ENCODE assay signal across 26 mouse cellular contexts in genomic region chr10:32604448-32604847, GRCm38 (mm10).
DNase-seq lines count a peak whose midpoint lies in the region; ATAC-seq and TF ChIP-seq lines count a peak whose summit lies in the region.
"Had no signal": no experiment of that assay in that cellular context is flagged by ENCODE, and none has a peak within 500 bp of the region (broad histone marks: within the 10 kb centered on the region; RNA-seq: fewer than 3 reads in every experiment).

No protein-coding gene starts in this region.

- no peak overlapping the region for H3K9ac ChIP-seq in forebrain, embryonic 15.5 days (replicated peaks)
- no peak overlapping the region for H3K9ac ChIP-seq in hindbrain, postnatal 0 days (replicated peaks; ENCODE audit: low read length)
- H3K9ac ChIP-seq in hindbrain, embryonic 14.5 days, result no peak overlapping the region
- H3K9ac ChIP-seq: embryonic facial prominence, embryonic 12.5 days; embryonic facial prominence, embryonic 15.5 days; forebrain, embryonic 13.5 days; heart, embryonic 12.5 days; heart, embryonic 15.5 days; hindbrain, embryonic 15.5 days; intestine, embryonic 15.5 days had no signal

- no peaks in the 10 kb centered on the region for H3K9me3 ChIP-seq in forebrain, embryonic 15.5 days
- H3K9me3 ChIP-seq in forebrain, embryonic 10.5 days, result no peaks in the 10 kb centered on the region
- H3K9me3 ChIP-seq in hindbrain, postnatal 0 days (ENCODE audit: low read length), result no peaks in the 10 kb centered on the region
- H3K9me3 ChIP-seq in hindbrain, embryonic 14.5 days (ENCODE audit: control insufficient read depth, low read length), result no peaks in the 10 kb centered on the region
- H3K9me3 ChIP-seq: embryonic facial prominence, embryonic 12.5 days; embryonic facial prominence, embryonic 15.5 days; forebrain, embryonic 13.5 days; heart, embryonic 12.5 days; heart, embryonic 15.5 days; hindbrain, embryonic 15.5 days; intestine, embryonic 15.5 days had no signal

- ATAC-seq in forebrain, embryonic 15.5 days (replicated peaks), result peak; percentile 67
- ATAC-seq in hindbrain, postnatal 0 days, result peak; percentile 43; the same call in 1 of the 2 replicates
- ATAC-seq in hindbrain, embryonic 14.5 days (ENCODE audit: low FRiP score), result no peak
- ATAC-seq: activated CD4-positive, CD25-positive, alpha-beta regulatory T cell, adult 4 months; forebrain, embryonic 13.5 days; intestine, embryonic 15.5 days had no signal

- H3K4me3 ChIP-seq in forebrain, embryonic 15.5 days, result no peak overlapping the region
- no peak overlapping the region for H3K4me3 ChIP-seq in forebrain, embryonic 10.5 days
- H3K4me3 ChIP-seq in hindbrain, postnatal 0 days (ENCODE audit: low read length), result no peak overlapping the region
- no peak overlapping the region for H3K4me3 ChIP-seq in hindbrain, embryonic 14.5 days (replicated peaks; ENCODE audit: low read length)
- H3K4me3 ChIP-seq: embryonic facial prominence, embryonic 12.5 days; embryonic facial prominence, embryonic 15.5 days; forebrain, embryonic 13.5 days; gastrocnemius, adult 2 months; heart, embryonic 12.5 days; heart, embryonic 15.5 days; hindbrain, embryonic 15.5 days; intestine, embryonic 15.5 days had no signal

- H3K4me1 ChIP-seq in forebrain, embryonic 15.5 days, result no peaks in the 10 kb centered on the region
- no peaks in the 10 kb centered on the region for H3K4me1 ChIP-seq in forebrain, embryonic 10.5 days
- H3K4me1 ChIP-seq in hindbrain, postnatal 0 days (ENCODE audit: insufficient read depth, low read length), result no peaks in the 10 kb centered on the region
- H3K4me1 ChIP-seq in hindbrain, embryonic 14.5 days (replicated peaks; ENCODE audit: control insufficient read depth, insufficient read depth, low read length), result no peaks in the 10 kb centered on the region
- H3K4me1 ChIP-seq: embryonic facial prominence, embryonic 12.5 days; embryonic facial prominence, embryonic 15.5 days; forebrain, embryonic 13.5 days; heart, embryonic 12.5 days; heart, embryonic 15.5 days; hindbrain, embryonic 15.5 days; intestine, embryonic 15.5 days had no signal

- no peak for TF ChIP-seq POLR2A in brain, embryonic 14.5 days (IDR thresholded peaks at IDR 0.05; ENCODE audit: borderline replicate concordance, extremely low read depth, insufficient read depth, insufficient read length, poor library complexity, severe bottlenecking)

- no peaks in the 10 kb centered on the region for H3K27me3 ChIP-seq in forebrain, embryonic 15.5 days
- no peaks in the 10 kb centered on the region for H3K27me3 ChIP-seq in forebrain, embryonic 10.5 days (ENCODE audit: poor library complexity, severe bottlenecking)
- H3K27me3 ChIP-seq in hindbrain, postnatal 0 days (ENCODE audit: insufficient read depth, low read length), result no peaks in the 10 kb centered on the region
- H3K27me3 ChIP-seq in hindbrain, embryonic 14.5 days (ENCODE audit: control insufficient read depth, insufficient read depth, low read length), result no peaks in the 10 kb centered on the region
- H3K27me3 ChIP-seq: embryonic facial prominence, embryonic 12.5 days; embryonic facial prominence, embryonic 15.5 days; forebrain, embryonic 13.5 days; heart, embryonic 12.5 days; heart, embryonic 15.5 days; hindbrain, embryonic 15.5 days; intestine, embryonic 15.5 days had no signal

- H3K27ac ChIP-seq in forebrain, embryonic 15.5 days (replicated peaks), result no peak overlapping the region
- no peak overlapping the region for H3K27ac ChIP-seq in forebrain, embryonic 10.5 days
- H3K27ac ChIP-seq in hindbrain, postnatal 0 days, result no peak overlapping the region
- H3K27ac ChIP-seq in hindbrain, embryonic 14.5 days, result no peak overlapping the region
- H3K27ac ChIP-seq: embryonic facial prominence, embryonic 12.5 days; embryonic facial prominence, embryonic 15.5 days; forebrain, embryonic 13.5 days; gastrocnemius, adult 2 months; heart, embryonic 15.5 days; hindbrain, embryonic 15.5 days; intestine, embryonic 15.5 days had no signal

- DNase-seq in cerebellum, postnatal 10 days, result peak; percentile 32 to 39
- DNase-seq in cerebellum, adult 8-10 months, result no peak
- no peak for DNase-seq in forebrain, embryonic 10.5 days (ENCODE audit: extremely low spot score, low spot score)
- DNase-seq in hindbrain, postnatal 0 days (ENCODE audit: low spot score), result peak; percentile 10
- no peak for DNase-seq in hindbrain, embryonic 14.5 days (ENCODE audit: low spot score)
- peak; percentile 41 for DNase-seq in brain, embryonic 14.5 days (ENCODE audit: low read depth)
- DNase-seq: adrenal gland, adult 8-10 months; adrenal gland, postnatal 25 days; cerebellum, adult 11 months; cerebellum, adult 2 months; cerebellum, postnatal 25 days; gastrocnemius, adult 2 months; gastrocnemius, postnatal 14 days; heart, adult 18-20 months; heart, postnatal 10 days; heart, postnatal 4 days; kidney, adult 11 months had no signal

- no peak for TF ChIP-seq CTCF in hindbrain, postnatal 0 days (IDR thresholded peaks at IDR 0.05; ENCODE audit: low read depth)
- no peak for TF ChIP-seq CTCF in brain, embryonic 14.5 days (IDR thresholded peaks at IDR 0.05; ENCODE audit: borderline replicate concordance, extremely low read depth, insufficient read depth, insufficient read length)

- no peaks in the 10 kb centered on the region for H3K36me3 ChIP-seq in forebrain, embryonic 15.5 days
- no peaks in the 10 kb centered on the region for H3K36me3 ChIP-seq in forebrain, embryonic 10.5 days (replicated peaks)
- H3K36me3 ChIP-seq in hindbrain, postnatal 0 days (ENCODE audit: insufficient read depth, low read length), result no peaks in the 10 kb centered on the region
- H3K36me3 ChIP-seq in hindbrain, embryonic 14.5 days (replicated peaks; ENCODE audit: control insufficient read depth, insufficient read depth), result no peaks in the 10 kb centered on the region
- H3K36me3 ChIP-seq: embryonic facial prominence, embryonic 12.5 days; embryonic facial prominence, embryonic 15.5 days; heart, embryonic 12.5 days; heart, embryonic 15.5 days; hindbrain, embryonic 15.5 days; intestine, embryonic 15.5 days had no signal

- H3K4me2 ChIP-seq in forebrain, embryonic 15.5 days (replicated peaks), result no peak overlapping the region
- no peak overlapping the region for H3K4me2 ChIP-seq in hindbrain, postnatal 0 days (ENCODE audit: low read depth, low read length)
- no peak overlapping the region for H3K4me2 ChIP-seq in hindbrain, embryonic 14.5 days (replicated peaks)
- H3K4me2 ChIP-seq: embryonic facial prominence, embryonic 12.5 days; embryonic facial prominence, embryonic 15.5 days; forebrain, embryonic 13.5 days; heart, embryonic 12.5 days; heart, embryonic 15.5 days; hindbrain, embryonic 15.5 days; intestine, embryonic 15.5 days had no signal

Comparison
In these comparisons a context has a peak if more than half of its experiments do, and no peak if none do; other contexts are left out.
1. DNase-seq: peak in cerebellum, postnatal 10 days (2 of 2), hindbrain, postnatal 0 days (single experiment) and brain, embryonic 14.5 days (single experiment); none in cerebellum, adult 8-10 months (single experiment), forebrain, embryonic 10.5 days (single experiment) and hindbrain, embryonic 14.5 days (single experiment).